ENCODE assay signal across 8 mouse cellular contexts in genomic region chr10:81414682-81415081, GRCm38 (mm10). TPM values are rescaled to one million over a fixed set of nuclear protein-coding genes. Genes with fewer than 3 reads are reported as not detected.
A peak's percentile ranks its signal among the peaks of the same experiment; 100 is the strongest.
DNase-seq lines count a peak whose midpoint lies in the region; ATAC-seq and TF ChIP-seq lines count a peak whose summit lies in the region.

No protein-coding gene starts in this region.

- no peaks in the 10 kb centered on the region for H3K27me3 ChIP-seq in testis, adult 2 months (ENCODE audit: control insufficient read depth, insufficient read depth, low read length)
- H3K27me3 ChIP-seq in heart, embryonic 14.5 days (ENCODE audit: control insufficient read depth, insufficient read depth, low read length): no peaks in the 10 kb centered on the region
- no peaks in the 10 kb centered on the region for H3K27me3 ChIP-seq in limb, embryonic 13.5 days
- no peaks in the 10 kb centered on the region for H3K27me3 ChIP-seq in stomach, embryonic 14.5 days (ENCODE audit: control insufficient read depth, insufficient read depth, low read length)

- H3K9me3 ChIP-seq in heart, embryonic 14.5 days (ENCODE audit: control insufficient read depth, low read length): no peaks in the 10 kb centered on the region
- H3K9me3 ChIP-seq in limb, embryonic 13.5 days: no peaks in the 10 kb centered on the region
- no peaks in the 10 kb centered on the region for H3K9me3 ChIP-seq in stomach, embryonic 14.5 days (ENCODE audit: control insufficient read depth, low read depth, low read length)

- no peaks in the 10 kb centered on the region for H3K36me3 ChIP-seq in testis, adult 2 months (ENCODE audit: control insufficient read depth, insufficient read depth, low read length)
- peaks cover 32% of the 10 kb centered on the region for H3K36me3 ChIP-seq in heart, embryonic 14.5 days (ENCODE audit: control insufficient read depth, insufficient read depth, low read length)
- peaks cover 35% of the 10 kb centered on the region for H3K36me3 ChIP-seq in limb, embryonic 13.5 days
- H3K36me3 ChIP-seq in stomach, embryonic 14.5 days (ENCODE audit: control insufficient read depth, insufficient read depth, low read length): no peaks in the 10 kb centered on the region; the same call in 1 of the 2 replicates

- no peak for TF ChIP-seq POLR2A in testis, adult 2 months (IDR thresholded peaks at IDR 0.05; ENCODE audit: control insufficient read depth, low read depth, low read length)

- no peak overlapping the region; the same call in 1 of the 2 replicates for H3K9ac ChIP-seq in heart, embryonic 14.5 days (ENCODE audit: low read length)
- no peak overlapping the region for H3K9ac ChIP-seq in limb, embryonic 13.5 days
- H3K9ac ChIP-seq in stomach, embryonic 14.5 days (replicated peaks; ENCODE audit: low read depth, low read length): no peak overlapping the region

- H3K4me1 ChIP-seq in testis, adult 2 months (ENCODE audit: control insufficient read depth, insufficient read depth, low read length): peaks cover 40% of the 10 kb centered on the region
- peaks cover 65 to 90% of the 10 kb centered on the region in 2 experiments for H3K4me1 ChIP-seq in heart, embryonic 14.5 days (ENCODE audit: control insufficient read depth in 2 of 2, insufficient read depth in 2 of 2, low read length in 2 of 2)
- H3K4me1 ChIP-seq in limb, embryonic 13.5 days: peaks cover 95% of the 10 kb centered on the region
- H3K4me1 ChIP-seq in stomach, embryonic 14.5 days (ENCODE audit: control insufficient read depth, insufficient read depth, low read length): peaks cover 79% of the 10 kb centered on the region

- no peak overlapping the region for H3K4me3 ChIP-seq in testis, adult 2 months (ENCODE audit: control insufficient read depth, low read depth, low read length)
- H3K4me3 ChIP-seq in heart, embryonic 14.5 days (ENCODE audit: control insufficient read depth in 1 of 2, insufficient read depth in 1 of 2, low read depth in 1 of 2, low read length in 2 of 2): no peak overlapping the region
- H3K4me3 ChIP-seq in limb, embryonic 13.5 days: no peak overlapping the region
- H3K4me3 ChIP-seq in stomach, embryonic 14.5 days (ENCODE audit: low read depth, low read length): no peak overlapping the region

- H3K4me2 ChIP-seq in heart, embryonic 14.5 days (ENCODE audit: low read length): 0 out of 2 replicates have a peak overlapping the region, but pooled peaks have one; percentile 44
- peak overlapping the region; percentile 48; the same call in 1 of the 2 replicates for H3K4me2 ChIP-seq in limb, embryonic 13.5 days (replicated peaks)
- H3K4me2 ChIP-seq in stomach, embryonic 14.5 days (replicated peaks; ENCODE audit: low read depth, low read length): peak overlapping the region; percentile 32; the same call in 1 of the 2 replicates

- DNase-seq in testis, postnatal 14 days (ENCODE audit: low spot score): no peak
- DNase-seq in layer of hippocampus, adult 18-20 months (ENCODE audit: low spot score in 2 of 2): no peak
- DNase-seq in thymus, postnatal 10 days (ENCODE audit: low spot score in 2 of 2): no peak
- no peak for DNase-seq in urinary bladder, postnatal 4 days (ENCODE audit: low spot score in 2 of 2)

- H3K27ac ChIP-seq in testis, adult 2 months (ENCODE audit: control insufficient read depth, insufficient read depth, low read depth, low read length): peak overlapping the region; percentile 90
- H3K27ac ChIP-seq in heart, embryonic 14.5 days (replicated peaks in 1 of 2; ENCODE audit: control insufficient read depth in 1 of 2, insufficient read depth in 1 of 2, low read depth in 2 of 2, low read length in 2 of 2): 0 out of 4 replicates have a peak overlapping the region, but pooled peaks of 1 of the 2 experiments have one; percentile 44
- H3K27ac ChIP-seq in limb, embryonic 13.5 days: peak overlapping the region; percentile 91; the same call in 1 of the 2 replicates
- 0 out of 2 replicates have a peak overlapping the region, but pooled peaks have one; percentile 7 for H3K27ac ChIP-seq in stomach, embryonic 14.5 days (ENCODE audit: low read length)

- no peak for ATAC-seq in heart, embryonic 14.5 days (ENCODE audit: insufficient number of reproducible peaks, insufficient read depth, low FRiP score, low read depth)
- no peak for ATAC-seq in limb, embryonic 13.5 days (ENCODE audit: low FRiP score, low read depth)
- ATAC-seq in stomach, embryonic 14.5 days (ENCODE audit: insufficient number of reproducible peaks, insufficient read depth, low FRiP score, low read depth): no peak

- TF ChIP-seq CTCF in testis, adult 2 months (IDR thresholded peaks at IDR 0.05; ENCODE audit: control insufficient read depth, insufficient read depth, insufficient replicate concordance, low read depth, low read length): no peak

RNA-seq across cellular contexts. Expression of gene Smim24, which starts 21.8 kb away (rescaled TPM):
- polyA plus RNA-seq in testis, adult 2 months (2012; rRNA removed): 3,568 and 3,612 TPM in 2 replicates
- polyA plus RNA-seq in heart, embryonic 14.5 days (2014; fragmentation: Nextera tagmentation; extraction: Ambion mirVana): 3.8 and 4.7 TPM in 2 replicates
- polyA plus RNA-seq in limb, embryonic 13.5 days (2015; fragmentation: Nextera tagmentation; extraction: Ambion mirVana): 4.2 and 4.7 TPM in 2 replicates
- polyA plus RNA-seq in stomach, embryonic 14.5 days (2014; fragmentation: Nextera tagmentation; extraction: Ambion mirVana): 17.7 and 21.5 TPM in 2 replicates
- total RNA-seq in layer of hippocampus, adult 18-20 months (2021): 1 to 10 TPM; 1.8 to 2.4 TPM

RNA-seq across cellular contexts. Expression of gene Gm48552, which starts 25.9 kb away (rescaled TPM):
- 0.65 TPM in 1 of 2 replicates, not detected in the other for polyA plus RNA-seq in testis, adult 2 months (2012; rRNA removed)
- 1.0 TPM in 2 replicates for polyA plus RNA-seq in heart, embryonic 14.5 days (2014; fragmentation: Nextera tagmentation; extraction: Ambion mirVana)
- 1.7 and 1.9 TPM in 2 replicates for polyA plus RNA-seq in limb, embryonic 13.5 days (2015; fragmentation: Nextera tagmentation; extraction: Ambion mirVana)
- 1.0 and 1.1 TPM in 2 replicates for polyA plus RNA-seq in stomach, embryonic 14.5 days (2014; fragmentation: Nextera tagmentation; extraction: Ambion mirVana)
- 1 to 10 TPM; 4.2 to 6.9 TPM for total RNA-seq in layer of hippocampus, adult 18-20 months (2021)

RNA-seq across cellular contexts. Expression of gene Gm48551, which starts 30.4 kb away (rescaled TPM):
- polyA plus RNA-seq in testis, adult 2 months (2012; rRNA removed): 1.2 and 1.6 TPM in 2 replicates
- 1.7 and 2.0 TPM in 2 replicates for polyA plus RNA-seq in heart, embryonic 14.5 days (2014; fragmentation: Nextera tagmentation; extraction: Ambion mirVana)
- polyA plus RNA-seq in limb, embryonic 13.5 days (2015; fragmentation: Nextera tagmentation; extraction: Ambion mirVana): 3.3 and 4.0 TPM in 2 replicates
- polyA plus RNA-seq in stomach, embryonic 14.5 days (2014; fragmentation: Nextera tagmentation; extraction: Ambion mirVana): 3.1 and 4.1 TPM in 2 replicates
- total RNA-seq in layer of hippocampus, adult 18-20 months (2021): 1 to 10 TPM; 4.1 to 4.8 TPM

RNA-seq across cellular contexts. Expression of gene Dohh, which starts 30.5 kb away (rescaled TPM):
- polyA plus RNA-seq in testis, adult 2 months (2012; rRNA removed): 38.5 and 46.3 TPM in 2 replicates
- 52.6 and 53.5 TPM in 2 replicates for polyA plus RNA-seq in heart, embryonic 14.5 days (2014; fragmentation: Nextera tagmentation; extraction: Ambion mirVana)
- 72.7 and 79.4 TPM in 2 replicates for polyA plus RNA-seq in limb, embryonic 13.5 days (2015; fragmentation: Nextera tagmentation; extraction: Ambion mirVana)
- 44.8 and 48.5 TPM in 2 replicates for polyA plus RNA-seq in stomach, embryonic 14.5 days (2014; fragmentation: Nextera tagmentation; extraction: Ambion mirVana)
- total RNA-seq in layer of hippocampus, adult 18-20 months (2021): 10 to 100 TPM; 82.0 to 82.9 TPM

RNA-seq across cellular contexts. Expression of gene Fzr1, which starts 36.4 kb away (rescaled TPM):
- 161 and 178 TPM in 2 replicates for polyA plus RNA-seq in testis, adult 2 months (2012; rRNA removed)
- polyA plus RNA-seq in heart, embryonic 14.5 days (2014; fragmentation: Nextera tagmentation; extraction: Ambion mirVana): 64.6 and 67.0 TPM in 2 replicates
- 111 and 112 TPM in 2 replicates for polyA plus RNA-seq in limb, embryonic 13.5 days (2015; fragmentation: Nextera tagmentation; extraction: Ambion mirVana)
- polyA plus RNA-seq in stomach, embryonic 14.5 days (2014; fragmentation: Nextera tagmentation; extraction: Ambion mirVana): 81.3 and 88.7 TPM in 2 replicates
- 10 to 100 TPM; 70.8 to 72.5 TPM for total RNA-seq in layer of hippocampus, adult 18-20 months (2021)

Comparison
In these comparisons a context has a peak if more than half of its experiments do, and no peak if none do; other contexts are left out.
1. RNA of gene Smim24, which starts 21.8 kb away (polyA plus RNA-seq): 3,568 to 3,612 TPM in testis, adult 2 months; 17.7 to 21.5 TPM in stomach, embryonic 14.5 days, 4.2 to 4.7 TPM in limb, embryonic 13.5 days and 3.8 to 4.7 TPM in heart, embryonic 14.5 days; every median in the first group is over 100 times any median in the second.
2. Peak in every context shown above with its lines, with median percentiles within 50 percentile points of each other: H3K4me2 ChIP-seq.